Mouse (Mus musculus) gastrocnemius, adult 8-10 months (tissue): ENCODE data around the gene Mid1. TPM values are rescaled to one million over a fixed set of nuclear protein-coding genes. Genes with fewer than 3 reads are reported as not detected.
A peak's percentile ranks its signal among the peaks of the same experiment; 100 is the strongest.

Experiments
- DNase-seq, 2 experiments: peaks; one replicate each; pipeline ENCODE4 v3.0.0; 2022; ENCODE audit warnings: low spot score in 2 of 2
- total RNA-seq, 4 experiments: library from RNA; stranded (reverse); gene quantifications; 2 replicates each; pipeline ENCODE4 v1.2.4; 2022

The Mid1 gene
- total RNA-seq, 4 experiments from 2014 or later = 4.4 to 8.6 (median 5.5) TPM

- no peak for DNase-seq
Observed at GRCm38 (mm10) chrX:169811783-169812182, 126.8 kb downstream of the Mid1 start.

GRCm38 (mm10) chrX:169813673-169814072, 128.7 kb downstream of the Mid1 start:
- DNase-seq = no peak

GRCm38 (mm10) chrX:169826947-169827346, 141.9 kb downstream of the Mid1 start:
- DNase-seq = no peak

GRCm38 (mm10) chrX:169827720-169828119, 142.7 kb downstream of the Mid1 start:
- no peak for DNase-seq

GRCm38 (mm10) chrX:169828136-169828535, 143.1 kb downstream of the Mid1 start:
- no peak for DNase-seq

GRCm38 (mm10) chrX:169830052-169830451, 145.1 kb downstream of the Mid1 start:
- no peak for DNase-seq

- no peak for DNase-seq
Observed at GRCm38 (mm10) chrX:169837947-169838649, 153.1 kb downstream of the Mid1 start.

GRCm38 (mm10) chrX:169838650-169838971, 153.6 kb downstream of the Mid1 start:
- no peak for DNase-seq

- no peak for DNase-seq
Observed at GRCm38 (mm10) chrX:169843267-169843666, 158.3 kb downstream of the Mid1 start.

- no peak for DNase-seq
Observed at GRCm38 (mm10) chrX:169844150-169844772, 159.3 kb downstream of the Mid1 start.

- DNase-seq = no peak
Observed at GRCm38 (mm10) chrX:169846187-169846586, 161.2 kb downstream of the Mid1 start.

GRCm38 (mm10) chrX:169861194-169861720, 176.3 kb downstream of the Mid1 start:
- DNase-seq = no peak

GRCm38 (mm10) chrX:169862440-169862839, 177.4 kb downstream of the Mid1 start:
- DNase-seq = no peak

GRCm38 (mm10) chrX:169862848-169863247, 177.8 kb downstream of the Mid1 start:
- DNase-seq = peak; percentile 8 to 23

- DNase-seq = no peak
Observed at GRCm38 (mm10) chrX:169863841-169864240, 178.8 kb downstream of the Mid1 start.

- no peak for DNase-seq
Observed at GRCm38 (mm10) chrX:169868223-169868622, 183.2 kb downstream of the Mid1 start.

GRCm38 (mm10) chrX:169874475-169874874, 189.5 kb downstream of the Mid1 start:
- DNase-seq = no peak

- DNase-seq = peak; percentile 73 to 93
Observed at GRCm38 (mm10) chrX:169879481-169880362, 194.7 kb downstream of the Mid1 start.

GRCm38 (mm10) chrX:169880363-169880711, 195.3 kb downstream of the Mid1 start:
- DNase-seq = no peak

GRCm38 (mm10) chrX:169880826-169881225, 195.8 kb downstream of the Mid1 start:
- DNase-seq = no peak

GRCm38 (mm10) chrX:169881253-169882219, 196.5 kb downstream of the Mid1 start:
- DNase-seq = peak; percentile 30 to 69
